Mouse (Mus musculus) T-helper 2 cell (primary cell): ENCODE results near the gene Zfp980.
"Not testable (repeated sequence)": the region's sequence is repeated elsewhere in the genome, so short reads cannot be mapped to it uniquely, and the experiment has no call there.

Experiments used
- in situ Hi-C: fragments of 300-600 bp; cut with MboI, MseI; formaldehyde crosslinking; loops from one replicate; pipeline ENCODE4 v1.15.1; 2025; ENCODE audit warnings: high pct_unique_total_duplicates

Zfp980 gene

GRCm38 (mm10) chr4:145670385-145670784 lies at the start of gene Zfp980:
TSS of gene Zfp980 (plus strand) at chr4:145670685.
- in situ Hi-C loops, result not testable (repeated sequence)

GRCm38 (mm10) chr4:145640416-145641185 lies 29.9 kb upstream of the Zfp980 start:
- in situ Hi-C loops, result loop anchor here (10.0 kb wide), 1 partner anchor 424 kb away; no protein-coding TSS in a partner anchor

- in situ Hi-C loops, result not testable (repeated sequence)
Measured at GRCm38 (mm10) chr4:145674286-145674780, 3.8 kb downstream of the Zfp980 start.

DNA sequence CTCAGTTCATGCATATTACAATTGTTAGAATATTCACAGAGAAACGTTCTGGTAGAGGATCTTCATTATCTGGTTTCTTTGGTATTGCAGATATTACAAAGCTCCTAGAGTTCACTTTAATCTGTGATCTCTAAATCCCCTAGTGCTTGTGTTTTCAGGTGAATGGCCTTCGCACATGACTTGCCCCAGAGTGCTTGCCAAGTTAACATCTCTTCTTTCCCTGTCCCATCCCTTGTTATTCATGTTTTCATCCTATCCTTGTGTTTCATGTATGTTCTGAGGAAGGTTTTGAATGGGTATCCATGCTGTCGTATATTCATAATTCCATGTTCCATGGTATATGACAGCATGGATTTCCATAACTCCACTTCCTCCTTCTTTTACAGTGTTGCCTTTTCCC lies 9.7 kb downstream of the Zfp980 start:
- in situ Hi-C loops, result loop anchor here (5.0 kb wide), 2 partner anchors 487 to 1352 kb away; no protein-coding TSS in a partner anchor

- in situ Hi-C loops, result loop anchor here (5.0 kb wide), 2 partner anchors 486 to 1351 kb away; no protein-coding TSS in a partner anchor
Measured at GRCm38 (mm10) chr4:145680672-145681387, 10.3 kb downstream of the Zfp980 start.

DNA sequence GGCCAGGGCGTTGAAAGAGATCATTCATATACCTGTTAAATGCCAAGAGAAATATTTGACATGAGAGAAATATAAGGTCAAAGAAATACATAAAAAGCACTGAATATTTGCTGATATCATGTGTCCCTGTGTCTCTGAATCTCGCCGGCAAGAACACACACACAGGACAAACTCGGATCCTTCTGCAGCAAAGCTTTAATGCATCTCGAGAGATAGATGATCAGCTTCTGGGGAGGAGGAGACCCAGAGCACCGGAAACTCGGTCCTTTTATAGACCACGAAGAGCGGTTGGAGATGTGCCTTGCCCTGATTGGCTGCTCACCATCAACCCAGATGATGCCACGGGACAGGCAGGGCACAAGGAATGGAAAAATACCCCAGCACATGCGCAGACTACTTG lies 11.5 kb downstream of the Zfp980 start:
- in situ Hi-C loops, result loop anchor here (5.0 kb wide), 2 partner anchors 485 to 1350 kb away; no protein-coding TSS in a partner anchor

DNA sequence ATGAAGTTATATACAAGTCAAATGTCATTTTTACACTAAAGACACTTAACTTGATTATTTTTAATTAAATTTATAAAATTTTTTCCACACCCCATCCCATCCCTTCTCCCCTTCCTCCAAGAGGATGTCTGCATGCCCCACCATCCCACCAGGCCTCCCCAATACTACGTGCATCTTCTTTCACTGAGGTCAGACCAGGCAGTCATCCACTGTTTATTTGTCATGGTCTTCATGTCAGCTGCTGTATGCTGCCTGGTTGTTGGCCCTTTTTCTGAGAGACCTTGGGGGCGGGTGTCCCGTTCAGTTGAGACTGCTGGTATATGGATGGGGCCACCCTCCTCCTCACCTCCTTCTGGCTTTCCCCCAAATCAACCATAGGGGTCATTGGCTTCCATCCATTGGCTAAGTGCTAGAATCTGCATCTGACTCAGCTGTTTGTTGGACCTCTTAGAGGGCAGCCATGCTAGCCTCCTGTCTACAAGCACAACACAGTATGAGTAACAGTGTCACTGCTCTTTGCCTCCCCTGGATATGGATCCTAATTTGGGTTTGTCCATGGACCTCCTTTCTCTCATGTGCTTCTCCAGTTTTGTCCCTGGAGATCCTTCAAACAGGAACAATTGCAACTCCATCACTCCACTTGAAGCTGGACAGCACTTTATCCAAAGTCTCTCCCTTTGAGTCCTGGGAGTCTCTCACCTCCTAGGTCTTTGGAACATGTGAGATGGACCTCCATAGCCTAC lies 12.7 kb downstream of the Zfp980 start:
- in situ Hi-C loops, result loop anchor here (5.0 kb wide), 2 partner anchors 484 to 1349 kb away; no protein-coding TSS in a partner anchor

DNA sequence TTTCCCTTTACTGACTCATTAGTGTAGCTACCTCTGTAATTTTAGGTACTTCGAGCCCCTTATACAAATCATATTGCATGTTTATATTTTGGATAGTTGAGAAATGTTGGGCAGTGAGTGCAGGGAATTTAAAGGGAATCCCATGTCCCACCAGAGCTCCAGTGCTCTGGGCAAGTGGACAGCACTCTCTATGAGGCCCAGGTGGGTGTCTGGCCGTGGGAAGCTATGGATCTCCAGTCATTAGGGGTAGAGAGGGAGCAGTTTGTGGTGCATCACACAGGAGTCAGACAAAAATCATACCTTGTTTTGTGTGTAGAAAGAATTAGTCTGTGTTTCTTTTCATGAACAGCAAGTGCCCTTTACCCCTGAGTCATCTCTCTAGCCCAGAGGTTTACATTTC lies 15.6 kb downstream of the Zfp980 start:
- in situ Hi-C loops, result loop anchor here (5.0 kb wide), 1 partner anchor 1941 kb away; no protein-coding TSS in a partner anchor

DNA sequence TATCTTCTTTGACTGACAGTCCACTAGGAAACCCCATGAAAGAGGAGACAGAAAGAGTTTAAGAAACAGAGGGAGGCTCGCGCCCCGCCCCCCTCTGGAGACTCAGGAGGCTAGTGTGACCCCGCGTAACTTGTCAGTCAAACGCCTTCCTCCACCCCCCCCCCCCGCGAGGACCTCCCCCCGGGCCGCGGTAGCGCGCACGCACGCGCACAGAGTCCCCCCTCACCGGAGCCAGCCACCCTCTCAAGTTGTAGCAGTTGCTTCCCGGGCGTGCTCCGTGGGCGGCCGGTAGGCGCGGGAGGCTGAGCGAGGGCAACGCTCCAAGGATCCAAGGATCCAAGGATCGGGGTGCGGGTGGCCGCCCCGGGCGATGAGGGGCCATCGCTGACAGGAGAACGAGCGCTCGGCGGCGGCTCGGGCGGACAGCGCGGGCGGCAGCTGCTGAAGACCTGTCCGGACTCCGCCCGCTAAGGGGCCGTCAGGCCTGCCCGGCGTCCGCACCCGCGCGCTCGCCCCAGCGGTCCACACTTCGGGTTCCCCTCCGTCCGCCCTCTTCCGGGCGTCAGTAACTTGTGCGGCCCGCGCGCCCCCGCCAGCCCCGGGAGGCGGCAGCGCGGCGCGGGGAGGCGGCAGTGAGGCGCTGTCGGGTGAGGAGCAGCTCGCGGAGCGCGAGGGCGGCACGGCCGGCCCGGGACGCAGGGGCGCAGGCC lies 74.6 kb downstream of the Zfp980 start:
- in situ Hi-C loops, result loop anchor here (25.0 kb wide), 1 partner anchor 492 kb away; no protein-coding TSS in a partner anchor

DNA sequence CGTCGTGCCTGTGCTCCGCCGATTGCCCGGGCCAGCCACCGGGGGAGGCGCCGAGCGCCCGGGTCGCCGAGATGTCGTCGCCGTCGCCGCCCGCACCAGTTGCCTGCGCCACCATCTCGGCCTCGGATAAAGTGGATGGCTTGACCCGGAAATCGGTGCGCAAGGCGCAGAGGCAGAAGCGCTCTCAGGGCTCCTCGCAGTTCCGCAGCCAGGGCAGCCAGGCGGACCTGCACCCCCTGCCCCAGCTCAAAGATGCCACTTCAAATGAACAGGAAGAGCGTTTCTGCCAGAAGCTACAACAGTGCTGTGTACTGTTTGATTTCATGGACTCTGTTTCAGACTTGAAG lies 75.1 kb downstream of the Zfp980 start:
- in situ Hi-C loops, result loop anchor here (25.0 kb wide), 1 partner anchor 492 kb away; no protein-coding TSS in a partner anchor
